Mouse (Mus musculus): Measurements from ENCODE around the gene Slc30a6. TPM values are rescaled to one million over a fixed set of nuclear protein-coding genes. Genes with fewer than 3 reads are reported as not detected.
A peak's percentile ranks its signal among the peaks of the same experiment; 100 is the strongest.

Gene Slc30a6
- 1 to 10 TPM; 9.3 to 9.5 TPM for total RNA-seq (2021)

GRCm38 (mm10) chr17:74395383-74396065 lies at the start of gene Slc30a6:
TSS of gene Slc30a6 (plus strand) at chr17:74395608.
- DNase-seq, result peak; percentile 94 to 96
- intact Hi-C loops (cut with DNase I), result loop anchor here (2.0 to 10.0 kb wide), 5 partner anchors 57 to 1558 kb away; partner anchors contain the start of genes Memo1, Spast, Yipf4 and Ypel5

DNA sequence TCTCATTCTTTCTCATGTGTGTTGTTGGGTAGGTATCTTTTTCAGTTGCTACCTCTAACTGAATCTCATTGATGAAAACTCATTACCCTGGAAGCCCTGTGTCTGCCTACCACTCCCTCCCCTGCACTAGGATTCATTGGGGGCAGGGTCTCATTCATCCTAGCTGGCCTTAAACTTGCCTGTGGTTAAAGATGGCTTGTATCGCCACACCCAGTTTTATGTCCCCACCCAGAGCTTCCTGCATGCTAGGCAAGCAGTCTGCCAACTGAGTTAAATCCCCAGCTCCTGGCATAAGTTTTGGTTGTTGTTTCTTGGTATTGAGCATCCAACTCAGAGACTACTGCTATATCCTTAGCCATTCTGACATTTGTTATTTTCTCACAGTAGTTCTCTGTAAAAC lies 31.8 kb upstream of the Slc30a6 start:
- intact Hi-C loops (cut with DNase I), result no loop called here
- no peak for DNase-seq

DNA sequence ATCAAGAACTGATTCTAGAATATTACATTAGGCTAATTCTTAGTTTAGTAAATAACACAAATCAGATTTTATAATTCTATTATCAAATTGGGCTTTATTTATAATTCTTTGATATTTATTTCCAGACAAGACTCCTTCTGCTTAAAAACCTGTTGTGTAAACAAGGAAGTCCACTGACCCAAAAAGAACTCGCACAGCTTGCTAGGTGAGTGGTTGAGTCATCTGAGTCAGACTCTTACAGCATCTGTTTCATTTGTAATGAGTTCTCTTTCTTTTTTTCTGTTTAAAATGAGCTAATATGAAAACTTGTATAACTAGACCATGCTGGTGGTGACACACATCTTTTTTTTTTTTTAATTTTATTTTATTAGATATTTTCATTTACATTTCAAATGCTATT lies 18.5 kb upstream of the Slc30a6 start:
- intact Hi-C loops (cut with DNase I), result no loop called here

GRCm38 (mm10) chr17:74386657-74387056 lies 8.8 kb upstream of the Slc30a6 start:
- intact Hi-C loops (cut with DNase I), result no loop called here
- no peak for DNase-seq

More for the DNA sequence above, 18.5 kb upstream of the Slc30a6 start:
- DNase-seq, result no peak

DNA sequence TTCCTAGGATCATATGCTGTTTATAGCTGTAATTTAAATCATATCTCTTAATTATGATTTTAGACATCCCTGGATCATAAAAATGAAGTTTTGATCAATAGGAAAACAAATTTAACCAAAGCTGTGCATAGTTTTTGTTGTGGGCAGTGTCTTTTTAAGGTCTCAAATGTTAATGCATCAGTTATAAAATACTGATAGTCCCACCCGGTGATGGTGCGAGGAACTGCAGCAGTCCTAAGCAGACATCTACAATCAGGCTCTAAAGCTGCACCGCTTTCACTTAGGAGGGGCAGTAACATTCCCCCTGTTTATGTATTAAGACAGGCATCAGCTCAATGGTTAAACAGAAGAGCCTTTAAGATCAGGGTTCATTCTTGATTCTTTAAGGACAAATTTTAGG lies 5.6 kb upstream of the Slc30a6 start:
- intact Hi-C loops (cut with DNase I), result loop anchor here (10.0 kb wide), 1 partner anchor 365 kb away; no protein-coding TSS in a partner anchor

DNA sequence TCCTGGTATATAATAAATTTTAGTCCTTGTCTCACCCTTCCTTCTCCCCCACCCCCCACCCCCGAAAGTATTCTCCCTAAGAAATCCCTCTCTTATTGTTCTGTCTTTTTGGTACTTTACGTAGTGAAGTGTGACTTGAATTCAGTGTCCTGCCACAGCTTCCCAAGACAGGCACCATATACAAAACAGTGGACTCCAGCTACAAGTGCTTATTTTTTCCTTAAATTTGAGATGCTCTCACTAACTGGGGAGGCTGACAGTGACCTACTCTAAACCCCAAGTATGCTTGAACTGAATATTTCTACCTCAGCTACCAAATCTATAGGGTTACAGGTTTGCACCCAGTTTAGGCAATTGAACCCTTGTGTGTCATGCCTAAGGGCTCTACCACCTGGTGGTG lies 1.0 kb upstream of the Slc30a6 start:
- DNase-seq, result no peak
- intact Hi-C loops (cut with DNase I), result loop anchor here (2.0 to 10.0 kb wide), 3 partner anchors 56 to 370 kb away; partner anchors contain the start of genes Spast and Yipf4

More for the DNA sequence above, 5.6 kb upstream of the Slc30a6 start:
- no peak for DNase-seq

- no peak for DNase-seq
- intact Hi-C loops (cut with DNase I), result loop anchor here (2.0 to 10.0 kb wide), 5 partner anchors 56 to 1558 kb away; partner anchors contain the start of genes Memo1, Spast, Yipf4 and Ypel5
Measured at GRCm38 (mm10) chr17:74394855-74395254, 553 bp upstream of the Slc30a6 start.

DNA sequence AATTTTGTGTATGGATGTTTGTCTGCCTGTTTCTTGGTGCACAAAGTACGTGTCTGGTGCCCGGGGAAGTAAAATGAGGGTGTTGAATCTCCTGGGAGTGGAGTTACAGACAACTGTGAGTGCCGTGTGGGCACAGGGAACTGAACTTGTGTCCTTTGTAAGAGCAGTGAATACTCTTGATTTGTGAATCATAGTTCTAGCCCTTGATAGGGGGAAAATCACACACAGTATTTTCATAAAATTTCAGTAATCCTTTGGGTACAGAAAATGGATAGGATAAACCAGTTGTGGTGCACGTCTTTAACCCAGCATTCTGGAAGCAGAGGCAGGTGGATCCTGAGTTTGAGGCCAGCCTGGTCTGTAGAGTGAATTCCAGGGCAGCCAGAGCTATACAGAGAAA lies 1.4 kb downstream of the Slc30a6 start:
- intact Hi-C loops (cut with DNase I), result loop anchor here (5.0 to 10.0 kb wide), 3 partner anchors 99 to 1559 kb away; partner anchors contain the start of genes Memo1 and Ypel5
- no peak for DNase-seq

GRCm38 (mm10) chr17:74397173-74397572 lies 1.8 kb downstream of the Slc30a6 start:
- intact Hi-C loops (cut with DNase I), result loop anchor here (5.0 to 10.0 kb wide), 3 partner anchors 100 to 1560 kb away; partner anchors contain the start of genes Memo1 and Ypel5
- DNase-seq, result no peak

GRCm38 (mm10) chr17:74402486-74403222 lies 7.2 kb downstream of the Slc30a6 start:
- intact Hi-C loops (cut with DNase I), result no loop called here
- no peak for DNase-seq

DNA sequence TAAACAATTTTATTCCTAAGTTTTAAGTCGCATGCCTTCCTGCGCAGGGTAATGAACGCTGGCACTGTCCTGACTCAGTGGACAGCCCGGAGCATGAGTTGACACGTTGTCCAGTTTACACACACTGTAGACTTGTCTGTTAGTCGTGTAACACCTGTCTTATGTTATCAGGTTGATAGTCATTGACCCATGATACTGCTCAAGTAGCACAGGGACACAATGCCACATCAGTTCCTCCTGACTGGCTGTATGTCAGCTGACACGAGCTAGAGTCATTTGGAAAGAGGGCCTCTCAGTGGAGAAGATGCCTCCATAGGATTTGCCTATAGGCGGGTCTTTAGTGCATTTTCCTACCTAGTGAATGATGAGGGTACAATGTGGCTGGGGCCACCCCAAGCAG lies 11.1 kb downstream of the Slc30a6 start:
- no peak for DNase-seq
- intact Hi-C loops (cut with DNase I), result no loop called here

DNA sequence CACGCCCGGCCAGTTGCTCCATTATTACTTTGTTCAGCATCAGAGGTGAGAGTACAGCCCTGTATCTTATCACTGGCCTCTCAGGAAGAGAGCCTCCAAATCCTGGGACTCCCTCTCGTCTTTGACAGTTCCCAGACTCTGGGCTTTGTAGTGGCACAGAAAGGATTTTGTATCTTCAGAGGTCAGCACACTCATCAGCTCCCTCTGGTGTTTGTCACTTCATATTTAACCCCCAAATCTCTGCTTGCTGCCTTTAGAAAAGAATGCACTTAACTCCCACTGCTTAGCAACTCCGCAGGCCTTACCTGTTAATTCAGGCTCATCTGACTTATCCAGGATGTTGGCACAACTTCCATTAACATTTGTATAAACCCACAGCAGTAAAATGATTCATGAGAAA lies 14.3 kb downstream of the Slc30a6 start:
- DNase-seq, result no peak
- intact Hi-C loops (cut with DNase I), result no loop called here

GRCm38 (mm10) chr17:74413324-74413723 lies 17.9 kb downstream of the Slc30a6 start:
- intact Hi-C loops (cut with DNase I), result no loop called here
- no peak for DNase-seq

- intact Hi-C loops (cut with DNase I), result no loop called here
- DNase-seq, result no peak
Measured at GRCm38 (mm10) chr17:74414671-74415070, 19.3 kb downstream of the Slc30a6 start.

DNA sequence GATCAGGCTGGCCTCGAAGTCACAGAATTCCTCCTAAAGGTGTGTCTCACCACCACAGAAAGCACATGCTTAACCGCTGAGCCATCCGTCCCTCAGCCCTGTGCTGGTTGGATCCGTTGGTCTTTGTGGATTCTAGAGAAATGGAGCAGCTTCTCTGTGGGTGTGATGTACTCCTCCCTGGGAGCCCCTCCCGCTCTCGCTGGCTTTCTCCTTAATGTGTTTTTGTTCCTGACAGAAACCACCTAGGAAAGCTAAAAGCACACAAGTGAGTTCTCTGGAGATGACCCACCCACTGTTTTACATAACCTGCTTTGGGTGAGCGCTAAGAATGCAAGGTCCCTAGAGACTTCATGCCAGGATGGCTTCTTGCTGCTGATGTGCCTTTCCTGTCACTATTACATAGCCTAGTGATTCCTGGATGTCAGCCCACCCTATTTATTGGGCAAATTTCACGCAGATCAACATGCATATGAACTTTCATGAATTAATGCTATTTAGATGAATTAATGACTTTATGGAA lies 21.5 kb downstream of the Slc30a6 start:
- no peak for DNase-seq
- intact Hi-C loops (cut with DNase I), result no loop called here

DNA sequence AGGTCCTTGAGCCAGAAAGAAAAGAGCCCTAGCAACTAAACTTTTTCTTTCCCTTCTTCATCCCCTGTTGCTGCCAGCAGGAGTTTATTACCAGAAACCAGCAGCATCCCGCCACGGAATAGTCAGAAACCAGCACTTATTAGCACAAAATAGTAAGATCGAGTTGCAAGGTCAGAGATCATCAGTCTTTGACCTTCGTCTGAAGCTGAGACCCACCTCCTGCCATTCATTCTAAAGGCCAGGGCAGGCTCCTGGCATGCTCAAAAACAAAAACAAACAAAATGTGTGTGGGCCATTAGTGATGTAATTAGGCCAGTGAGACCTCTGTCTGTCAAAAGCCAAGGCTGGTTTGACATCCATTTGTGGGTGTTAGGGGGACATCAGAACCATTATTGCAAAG lies 22.8 kb downstream of the Slc30a6 start:
- intact Hi-C loops (cut with DNase I), result no loop called here
- no peak for DNase-seq

DNA sequence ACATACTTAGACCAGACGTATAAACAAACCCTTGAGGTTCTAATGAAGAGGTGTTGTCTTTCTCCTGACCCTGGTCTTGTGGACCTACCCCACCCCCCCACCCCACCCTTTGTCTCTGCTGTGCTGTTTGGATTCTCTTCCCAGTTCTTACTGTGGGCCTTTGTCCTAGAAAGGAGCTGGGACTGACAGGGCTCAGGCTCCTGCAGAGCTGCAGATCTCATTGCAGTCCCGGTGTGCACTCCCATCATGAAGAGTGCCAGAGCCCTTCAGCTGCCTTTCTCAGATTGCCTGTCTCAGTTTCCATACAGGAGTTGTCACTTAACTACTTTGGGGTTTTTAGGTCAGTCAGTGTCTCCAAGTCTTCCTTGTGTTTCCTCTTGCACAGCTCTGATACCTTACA lies 25.2 kb downstream of the Slc30a6 start:
- DNase-seq, result no peak
- intact Hi-C loops (cut with DNase I), result no loop called here

DNA sequence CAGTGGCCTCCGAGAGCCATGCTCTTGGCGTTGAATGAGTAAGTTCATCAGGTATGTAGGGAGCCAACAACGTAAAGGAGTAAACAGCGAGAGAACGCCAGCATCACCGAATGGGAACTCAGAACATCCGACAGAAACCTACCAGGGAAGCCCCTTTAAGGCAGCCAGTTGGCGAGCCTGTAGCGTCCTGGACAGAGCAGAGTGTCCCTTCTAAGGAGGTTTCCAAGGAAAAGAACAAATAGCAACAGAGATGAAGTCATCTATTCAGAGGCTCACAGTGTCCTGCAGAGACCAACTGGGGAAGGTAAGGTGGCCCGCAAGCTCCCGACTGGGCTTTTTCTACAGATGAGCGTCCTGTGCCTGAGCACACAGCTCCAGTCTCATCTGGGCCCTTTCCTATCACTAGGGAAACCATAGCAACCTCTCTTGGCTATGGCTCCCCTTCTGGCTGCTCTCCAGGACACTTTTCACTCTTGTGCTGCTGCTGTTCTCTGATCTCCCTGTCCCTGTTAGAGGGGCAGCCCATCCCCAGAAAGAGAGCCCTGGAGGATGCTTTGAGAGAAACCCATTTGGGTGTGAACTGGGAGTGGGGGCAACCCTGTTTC lies 29.1 kb downstream of the Slc30a6 start:
- intact Hi-C loops (cut with DNase I), result no loop called here
- DNase-seq, result peak in 1 of 2 experiments; percentile 17

- intact Hi-C loops (cut with DNase I), result no loop called here
- DNase-seq, result no peak
Measured at GRCm38 (mm10) chr17:74430074-74430473, 34.7 kb downstream of the Slc30a6 start.

GRCm38 (mm10) chr17:74431481-74431880 lies 36.1 kb downstream of the Slc30a6 start:
- DNase-seq, result peak in 1 of 2 experiments; percentile 15
- intact Hi-C loops (cut with DNase I), result no loop called here

- intact Hi-C loops (cut with DNase I), result no loop called here
- DNase-seq, result no peak
Measured at GRCm38 (mm10) chr17:74432631-74433030, 37.2 kb downstream of the Slc30a6 start.

All from heart, postnatal 36 days (tissue).